Mouse (Mus musculus): ENCODE data around the gene Slc38a9. TPM values are rescaled to one million over a fixed set of nuclear protein-coding genes. Genes with fewer than 3 reads are reported as not detected.

Slc38a9 gene
- polyA plus RNA-seq, 1 experiment, result 3.7 TPM

DNA sequence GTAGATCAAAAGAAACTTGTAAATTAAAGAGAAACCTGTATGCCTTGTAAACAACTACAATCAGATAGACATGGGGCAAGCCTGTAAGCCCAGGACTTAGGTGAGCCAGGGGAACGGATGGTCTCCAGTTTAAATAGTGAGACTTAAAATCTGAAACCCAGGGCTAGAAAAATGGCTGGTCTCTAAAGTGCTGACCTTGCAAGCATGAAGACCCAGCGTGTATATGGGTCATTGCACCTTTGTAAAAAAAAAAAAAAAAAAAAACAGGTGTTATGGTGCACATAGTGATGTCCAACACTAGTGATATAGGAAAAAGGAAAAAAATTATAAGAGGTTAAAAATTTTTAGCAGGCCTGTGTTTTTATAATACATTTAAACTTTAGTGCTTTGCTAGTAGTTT, 1.1 kb downstream of the Slc38a9 start:
- TF ChIP-seq REST (IDR thresholded peaks at IDR 0.05; ENCODE audit: insufficient read depth, insufficient read length) (no peak), CEBPB (IDR thresholded peaks at IDR 0.05; ENCODE audit: insufficient read depth, poor library complexity, severe bottlenecking) (no peak), MYOD1 (IDR thresholded peaks at IDR 0.05; ENCODE audit: control insufficient read depth in 1 of 3, insufficient read length in 2 of 3, low read depth in 2 of 3) (no peak), SRF (IDR thresholded peaks at IDR 0.05; ENCODE audit: control insufficient read depth, insufficient read length, low read depth) (no peak)
- Histone ChIP-seq H3K27me3 (ENCODE audit: control insufficient read depth, insufficient read depth, insufficient read length) (peaks cover 6% of the 10 kb centered on the region), H3K36me3 (ENCODE audit: control insufficient read depth, insufficient read depth) (no peaks in the 10 kb centered on the region), H3ac (ENCODE audit: control insufficient read depth, insufficient read length) (peak overlapping the region; percentile 14), H3K79me2 (ENCODE audit: control insufficient read depth, insufficient read depth) (no peaks in the 10 kb centered on the region), H3K4me3 (peak overlapping the region; percentile 84), H3K4me2 (ENCODE audit: low read depth) (peak overlapping the region; percentile 91)

DNA sequence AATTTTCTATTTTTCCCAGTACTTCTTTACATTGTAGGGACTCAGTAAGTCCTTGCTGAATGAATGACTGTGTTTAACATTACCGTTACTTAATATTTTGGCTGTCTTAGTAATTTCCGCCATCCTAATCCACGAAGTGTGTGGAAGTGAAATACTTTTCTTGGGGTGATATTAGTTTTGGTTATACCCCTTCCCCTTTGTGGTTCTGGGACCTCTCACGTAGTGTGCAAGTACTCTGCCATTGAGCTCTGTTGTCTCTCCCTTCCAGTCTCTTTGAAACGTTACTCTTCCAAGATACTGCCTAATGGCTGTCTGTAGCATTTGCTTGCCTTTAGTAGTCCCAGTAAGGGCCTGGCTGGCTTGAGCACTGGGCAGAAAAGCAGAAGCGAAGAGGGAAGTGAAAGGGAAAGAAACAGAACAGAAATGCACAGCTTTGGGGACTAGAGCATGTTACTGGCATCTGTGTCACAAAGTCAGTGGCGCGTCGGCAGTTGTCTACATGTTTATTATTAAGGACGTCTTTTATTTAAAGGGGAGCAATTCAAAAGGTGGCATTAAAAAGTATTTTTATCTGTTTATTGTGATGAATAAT, 6.0 kb downstream of the Slc38a9 start:
- Histone ChIP-seq H3K27me3 (ENCODE audit: control insufficient read depth, insufficient read depth, insufficient read length) (no peaks in the 10 kb centered on the region), H3K79me2 (ENCODE audit: control insufficient read depth, insufficient read depth) (no peaks in the 10 kb centered on the region), H3K4me2 (ENCODE audit: low read depth) (no peak overlapping the region), H3ac (ENCODE audit: control insufficient read depth, insufficient read length) (no peak overlapping the region), H3K4me3 (no peak overlapping the region), H3K36me3 (ENCODE audit: control insufficient read depth, insufficient read depth) (peaks cover 6% of the 10 kb centered on the region)
- TF ChIP-seq SRF (IDR thresholded peaks at IDR 0.05; ENCODE audit: control insufficient read depth, insufficient read length, low read depth), result no peak
- TF ChIP-seq CEBPB (IDR thresholded peaks at IDR 0.05; ENCODE audit: insufficient read depth, poor library complexity, severe bottlenecking), result no peak
- TF ChIP-seq MYOG (IDR thresholded peaks at IDR 0.05; ENCODE audit: control insufficient read depth in 1 of 3, insufficient read depth in 1 of 3, insufficient read length in 2 of 3, low read depth in 2 of 3), result no peak
- TF ChIP-seq E2F4 (IDR thresholded peaks at IDR 0.05; ENCODE audit: insufficient read depth), result no peak
- TF ChIP-seq TCF3 (IDR thresholded peaks at IDR 0.05; ENCODE audit: insufficient read length, low read depth), result no peak
- no peak for TF ChIP-seq MYOD1 (IDR thresholded peaks at IDR 0.05; ENCODE audit: control insufficient read depth in 1 of 3, insufficient read length in 2 of 3, low read depth in 2 of 3)
- TF ChIP-seq REST (IDR thresholded peaks at IDR 0.05; ENCODE audit: insufficient read depth, insufficient read length), result no peak
- no peak for TF ChIP-seq MAX (IDR thresholded peaks at IDR 0.05; ENCODE audit: low read depth)
- no peak for TF ChIP-seq POLR2A (IDR thresholded peaks at IDR 0.05; ENCODE audit: insufficient read length, low read depth)
- TF ChIP-seq POLR2AphosphoS2 (IDR thresholded peaks at IDR 0.05; ENCODE audit: insufficient read length, low read depth), result no peak
- no peak for TF ChIP-seq USF1 (IDR thresholded peaks at IDR 0.05; ENCODE audit: low read depth)

DNA sequence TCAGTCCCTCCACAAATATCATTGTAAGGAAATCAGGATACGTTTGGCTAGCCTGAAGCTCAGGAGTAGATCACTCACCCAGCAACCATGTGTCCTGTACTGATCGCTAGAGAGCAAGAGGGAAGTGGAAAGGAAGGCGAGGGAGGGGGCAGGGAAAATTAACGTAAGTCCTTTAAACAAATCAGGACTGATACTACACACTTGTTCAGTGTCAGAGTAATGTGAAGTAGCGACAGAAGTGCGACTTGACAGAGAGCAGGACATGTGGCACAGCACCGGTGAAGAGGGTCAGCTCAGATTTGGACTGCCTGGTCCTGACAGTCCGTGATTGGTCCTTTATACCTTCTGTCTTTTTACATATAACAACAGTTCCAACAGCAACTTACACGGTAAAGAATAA, 6.7 kb downstream of the Slc38a9 start:
- Histone ChIP-seq H3K36me3 (ENCODE audit: control insufficient read depth, insufficient read depth) (peaks cover 6% of the 10 kb centered on the region), H3K79me2 (ENCODE audit: control insufficient read depth, insufficient read depth) (no peaks in the 10 kb centered on the region), H3K4me3 (no peak overlapping the region), H3K4me2 (ENCODE audit: low read depth) (no peak overlapping the region), H3ac (ENCODE audit: control insufficient read depth, insufficient read length) (no peak overlapping the region), H3K27me3 (ENCODE audit: control insufficient read depth, insufficient read depth, insufficient read length) (no peaks in the 10 kb centered on the region)
- TF ChIP-seq USF1 (IDR thresholded peaks at IDR 0.05; ENCODE audit: low read depth) (no peak), CEBPB (IDR thresholded peaks at IDR 0.05; ENCODE audit: insufficient read depth, poor library complexity, severe bottlenecking) (no peak), SRF (IDR thresholded peaks at IDR 0.05; ENCODE audit: control insufficient read depth, insufficient read length, low read depth) (no peak), MYOD1 (IDR thresholded peaks at IDR 0.05; ENCODE audit: control insufficient read depth in 1 of 3, insufficient read length in 2 of 3, low read depth in 2 of 3) (no peak), TCF12 (IDR thresholded peaks at IDR 0.05; ENCODE audit: insufficient read depth, poor library complexity, severe bottlenecking) (no peak), MYOG (IDR thresholded peaks at IDR 0.05; ENCODE audit: control insufficient read depth in 1 of 3, insufficient read depth in 1 of 3, insufficient read length in 2 of 3, low read depth in 2 of 3) (no peak), REST (IDR thresholded peaks at IDR 0.05; ENCODE audit: insufficient read depth, insufficient read length) (no peak), TCF3 (IDR thresholded peaks at IDR 0.05; ENCODE audit: insufficient read length, low read depth) (no peak), E2F4 (IDR thresholded peaks at IDR 0.05; ENCODE audit: insufficient read depth) (no peak), MAX (IDR thresholded peaks at IDR 0.05; ENCODE audit: low read depth) (no peak), POLR2A (IDR thresholded peaks at IDR 0.05; ENCODE audit: insufficient read length, low read depth) (no peak)

DNA sequence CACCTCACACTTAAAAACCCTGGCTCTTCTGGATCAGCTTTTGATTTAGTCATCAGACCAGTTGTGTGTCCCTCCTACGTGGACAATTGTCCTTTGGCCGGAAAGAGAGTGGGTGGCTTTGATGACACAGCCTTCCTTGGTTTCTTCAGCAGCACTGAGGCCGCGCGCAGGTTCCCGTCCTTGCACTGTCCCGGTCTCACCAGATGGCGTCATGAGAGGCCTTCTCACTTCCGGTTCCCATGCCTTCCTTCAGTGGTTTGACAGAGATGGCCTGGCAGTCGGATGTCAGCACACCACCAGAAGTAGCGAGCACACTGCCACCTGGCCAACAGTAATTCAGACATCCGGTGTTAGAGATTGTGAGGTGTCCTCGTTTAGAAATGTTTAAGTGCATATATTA, 11.2 kb downstream of the Slc38a9 start:
- no peaks in the 10 kb centered on the region for H3K79me2 ChIP-seq (ENCODE audit: control insufficient read depth, insufficient read depth)
- H3K4me2 ChIP-seq (ENCODE audit: low read depth), result no peak overlapping the region
- no peak for TF ChIP-seq SRF (IDR thresholded peaks at IDR 0.05; ENCODE audit: control insufficient read depth, insufficient read length, low read depth)
- TF ChIP-seq USF1 (IDR thresholded peaks at IDR 0.05; ENCODE audit: low read depth), result no peak
- TF ChIP-seq CEBPB (IDR thresholded peaks at IDR 0.05; ENCODE audit: insufficient read depth, poor library complexity, severe bottlenecking), result no peak
- no peak for TF ChIP-seq TCF12 (IDR thresholded peaks at IDR 0.05; ENCODE audit: insufficient read depth, poor library complexity, severe bottlenecking)
- no peak for TF ChIP-seq POLR2A (IDR thresholded peaks at IDR 0.05; ENCODE audit: insufficient read length, low read depth)
- TF ChIP-seq TCF3 (IDR thresholded peaks at IDR 0.05; ENCODE audit: insufficient read length, low read depth), result no peak
- no peak for TF ChIP-seq MYOD1 (IDR thresholded peaks at IDR 0.05; ENCODE audit: control insufficient read depth in 1 of 3, insufficient read length in 2 of 3, low read depth in 2 of 3)
- TF ChIP-seq MAX (IDR thresholded peaks at IDR 0.05; ENCODE audit: low read depth), result no peak
- TF ChIP-seq POLR2AphosphoS2 (IDR thresholded peaks at IDR 0.05; ENCODE audit: insufficient read length, low read depth), result no peak
- TF ChIP-seq E2F4 (IDR thresholded peaks at IDR 0.05; ENCODE audit: insufficient read depth), result no peak
- H3K4me3 ChIP-seq, result no peak overlapping the region
- H3ac ChIP-seq (ENCODE audit: control insufficient read depth, insufficient read length), result no peak overlapping the region
- peaks cover 6% of the 10 kb centered on the region for H3K36me3 ChIP-seq (ENCODE audit: control insufficient read depth, insufficient read depth)
- H3K27me3 ChIP-seq (ENCODE audit: control insufficient read depth, insufficient read depth, insufficient read length), result no peaks in the 10 kb centered on the region

DNA sequence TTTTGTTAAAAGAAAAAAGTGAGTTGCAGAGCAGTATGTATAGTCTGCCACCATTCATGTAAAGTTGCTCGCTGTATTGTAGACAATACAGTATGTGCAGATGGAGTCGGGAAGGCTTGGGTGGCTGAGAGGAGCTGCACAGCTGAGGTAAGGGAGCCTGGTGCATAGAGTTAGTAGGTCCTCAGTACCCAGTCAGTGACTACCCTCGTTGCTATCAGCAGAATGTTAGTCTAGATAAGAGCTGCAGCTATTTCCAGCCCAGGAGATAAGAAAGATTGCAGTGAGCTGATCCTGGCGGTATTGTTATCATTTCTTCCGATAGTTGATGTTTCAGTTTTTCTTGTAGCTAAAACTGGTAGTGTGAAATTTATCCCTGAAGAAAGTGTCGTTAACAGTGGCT, 12.2 kb downstream of the Slc38a9 start:
- no peak overlapping the region for H3K4me3 ChIP-seq
- TF ChIP-seq POLR2A (IDR thresholded peaks at IDR 0.05; ENCODE audit: insufficient read length, low read depth), result no peak
- TF ChIP-seq POLR2AphosphoS2 (IDR thresholded peaks at IDR 0.05; ENCODE audit: insufficient read length, low read depth), result no peak
- TF ChIP-seq SRF (IDR thresholded peaks at IDR 0.05; ENCODE audit: control insufficient read depth, insufficient read length, low read depth), result no peak
- no peak for TF ChIP-seq USF1 (IDR thresholded peaks at IDR 0.05; ENCODE audit: low read depth)
- TF ChIP-seq MAX (IDR thresholded peaks at IDR 0.05; ENCODE audit: low read depth), result no peak
- TF ChIP-seq TCF3 (IDR thresholded peaks at IDR 0.05; ENCODE audit: insufficient read length, low read depth), result no peak
- no peak for TF ChIP-seq TCF12 (IDR thresholded peaks at IDR 0.05; ENCODE audit: insufficient read depth, poor library complexity, severe bottlenecking)
- TF ChIP-seq MYOG (IDR thresholded peaks at IDR 0.05; ENCODE audit: control insufficient read depth in 1 of 3, insufficient read depth in 1 of 3, insufficient read length in 2 of 3, low read depth in 2 of 3), result no peak
- no peak for TF ChIP-seq CEBPB (IDR thresholded peaks at IDR 0.05; ENCODE audit: insufficient read depth, poor library complexity, severe bottlenecking)
- no peak for TF ChIP-seq MYOD1 (IDR thresholded peaks at IDR 0.05; ENCODE audit: control insufficient read depth in 1 of 3, insufficient read length in 2 of 3, low read depth in 2 of 3)
- no peak for TF ChIP-seq REST (IDR thresholded peaks at IDR 0.05; ENCODE audit: insufficient read depth, insufficient read length)
- TF ChIP-seq E2F4 (IDR thresholded peaks at IDR 0.05; ENCODE audit: insufficient read depth), result no peak
- H3ac ChIP-seq (ENCODE audit: control insufficient read depth, insufficient read length), result no peak overlapping the region
- H3K79me2 ChIP-seq (ENCODE audit: control insufficient read depth, insufficient read depth), result no peaks in the 10 kb centered on the region
- no peaks in the 10 kb centered on the region for H3K27me3 ChIP-seq (ENCODE audit: control insufficient read depth, insufficient read depth, insufficient read length)
- H3K36me3 ChIP-seq (ENCODE audit: control insufficient read depth, insufficient read depth), result peaks cover 6% of the 10 kb centered on the region
- no peak overlapping the region for H3K4me2 ChIP-seq (ENCODE audit: low read depth)

All from myocyte (in vitro differentiated cells).